Mouse (Mus musculus): Measurements from ENCODE around the gene Bcl2l1. TPM values are rescaled to one million over a fixed set of nuclear protein-coding genes. Genes with fewer than 3 reads are reported as not detected.

Gene Bcl2l1
- polyA plus RNA-seq, 2 experiments = 46.8 to 91.2 TPM

DNA sequence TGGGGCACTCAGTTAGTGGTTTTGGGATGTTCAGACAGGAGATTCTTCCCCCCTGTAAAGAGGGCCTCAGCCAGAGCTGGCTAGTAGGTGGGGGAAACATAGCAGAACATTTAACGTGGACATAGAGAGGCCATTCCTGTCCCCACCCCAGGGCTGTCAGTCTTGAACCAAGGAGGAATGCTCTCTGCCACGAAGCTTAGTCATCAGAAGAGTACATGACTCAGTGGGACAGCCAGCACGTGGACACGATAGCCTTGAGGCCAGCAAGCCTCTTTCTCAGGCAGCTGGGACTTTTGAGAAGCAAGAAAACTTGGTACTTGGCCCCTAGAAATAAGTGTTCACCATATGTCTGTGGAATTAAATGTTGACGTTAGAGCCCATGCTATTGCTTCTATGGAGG is 48.9 kb downstream of the Bcl2l1 start:
- DNase-seq (ENCODE audit: low spot score) = no peak
- Histone ChIP-seq H3K4me3 (replicated peaks; ENCODE audit: low read length) (no peak overlapping the region), H3K4me1 (ENCODE audit: control insufficient read depth, insufficient read depth, low read length) (peaks cover 4% of the 10 kb centered on the region), H3K9me3 (ENCODE audit: control insufficient read depth, low read length) (no peaks in the 10 kb centered on the region; the same call in 1 of the 2 replicates), H3K4me2 (replicated peaks; ENCODE audit: low read depth, low read length, severe bottlenecking) (no peak overlapping the region), H3K27ac (replicated peaks; ENCODE audit: low read depth, low read length) (no peak overlapping the region), H3K36me3 (ENCODE audit: control insufficient read depth, insufficient read depth, low read length) (peaks cover 32% of the 10 kb centered on the region), H3K27me3 (ENCODE audit: control insufficient read depth, insufficient read depth, low read length) (no peaks in the 10 kb centered on the region), H3K9ac (ENCODE audit: low read depth, low read length, severe bottlenecking) (no peak overlapping the region)
- WGBS = 83% methylated on average over 5 of the region's 5 CpGs
- TF ChIP-seq POLR2A (IDR thresholded peaks at IDR 0.05; ENCODE audit: borderline replicate concordance, extremely low read depth, insufficient read depth, insufficient read length) = no peak
- ATAC-seq (ENCODE audit: low FRiP score, low read depth) = no peak

DNA sequence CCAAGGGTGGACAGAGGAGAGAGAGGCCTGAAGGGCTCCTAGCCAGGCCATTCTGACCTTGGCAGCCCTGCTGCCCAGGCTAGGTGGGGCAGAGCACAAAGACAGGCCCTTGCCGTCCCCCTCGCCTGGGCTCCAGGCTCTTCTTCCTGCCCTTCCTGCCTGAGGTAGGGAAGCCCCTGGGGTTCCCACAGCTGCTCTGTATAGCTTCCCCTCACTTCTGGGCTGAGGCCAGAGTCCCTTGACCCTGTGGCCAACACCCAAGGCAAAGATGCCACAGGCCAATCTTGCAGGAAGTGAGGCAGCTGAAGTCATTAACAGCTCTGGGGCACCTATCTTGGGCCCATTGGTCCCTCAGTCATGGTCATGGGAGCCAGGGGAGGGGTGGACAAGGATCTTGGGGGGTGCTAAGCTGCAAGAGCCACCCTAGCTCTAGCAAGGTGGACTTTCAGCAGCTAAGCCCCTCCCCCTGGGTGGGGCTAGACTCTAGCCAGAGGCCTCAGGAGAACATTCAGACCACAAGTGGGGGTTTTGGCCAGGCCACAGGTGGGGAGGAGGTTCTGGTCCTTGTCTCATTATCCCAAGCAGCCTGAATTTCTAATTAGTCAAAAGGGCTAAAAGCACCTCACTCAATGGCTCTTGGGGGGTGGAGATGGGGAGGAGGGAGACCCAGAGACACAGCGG is 50.4 kb downstream of the Bcl2l1 start:
- Histone ChIP-seq H3K27ac (replicated peaks; ENCODE audit: low read depth, low read length) (no peak overlapping the region), H3K4me1 (ENCODE audit: control insufficient read depth, insufficient read depth, low read length) (peaks cover 4% of the 10 kb centered on the region), H3K36me3 (ENCODE audit: control insufficient read depth, insufficient read depth, low read length) (peaks cover 32% of the 10 kb centered on the region), H3K4me2 (replicated peaks; ENCODE audit: low read depth, low read length, severe bottlenecking) (no peak overlapping the region), H3K9ac (ENCODE audit: low read depth, low read length, severe bottlenecking) (no peak overlapping the region; the same call in 1 of the 2 replicates), H3K9me3 (ENCODE audit: control insufficient read depth, low read length) (no peaks in the 10 kb centered on the region; the same call in 1 of the 2 replicates), H3K4me3 (replicated peaks; ENCODE audit: low read length) (no peak overlapping the region), H3K27me3 (ENCODE audit: control insufficient read depth, insufficient read depth, low read length) (no peaks in the 10 kb centered on the region)
- DNase-seq (ENCODE audit: low spot score) (no peak), ATAC-seq (ENCODE audit: low FRiP score, low read depth) (no peak)
- TF ChIP-seq POLR2A (IDR thresholded peaks at IDR 0.05; ENCODE audit: borderline replicate concordance, extremely low read depth, insufficient read depth, insufficient read length) = no peak
- 80% methylated on average over 3 of the region's 3 CpGs for WGBS

DNA sequence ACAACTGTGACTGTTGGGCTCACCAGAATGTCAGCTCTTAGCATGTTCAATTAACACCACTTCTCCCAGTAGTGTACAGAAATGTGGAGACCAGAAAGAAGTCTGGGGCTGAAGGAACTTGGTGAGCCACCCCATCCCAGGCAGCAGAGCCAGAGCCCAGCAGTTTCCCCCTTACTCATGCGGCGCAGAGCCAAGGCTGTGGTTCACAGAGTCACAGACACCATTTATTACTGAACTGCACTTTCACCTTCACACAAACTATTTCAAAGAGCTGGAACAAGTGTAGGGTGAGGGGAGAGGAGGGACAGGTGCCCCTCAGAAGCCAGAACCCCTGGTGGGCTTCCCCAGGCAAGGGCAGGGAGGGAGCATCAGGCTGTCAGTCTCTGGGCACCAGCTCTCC is 51.1 kb downstream of the Bcl2l1 start:
- Histone ChIP-seq H3K27ac (replicated peaks; ENCODE audit: low read depth, low read length) (no peak overlapping the region), H3K4me3 (replicated peaks; ENCODE audit: low read length) (no peak overlapping the region), H3K9ac (ENCODE audit: low read depth, low read length, severe bottlenecking) (no peak overlapping the region; the same call in 1 of the 2 replicates), H3K4me1 (ENCODE audit: control insufficient read depth, insufficient read depth, low read length) (peaks cover 3% of the 10 kb centered on the region), H3K4me2 (replicated peaks; ENCODE audit: low read depth, low read length, severe bottlenecking) (no peak overlapping the region), H3K9me3 (ENCODE audit: control insufficient read depth, low read length) (no peaks in the 10 kb centered on the region; the same call in 1 of the 2 replicates), H3K36me3 (ENCODE audit: control insufficient read depth, insufficient read depth, low read length) (peaks cover 32% of the 10 kb centered on the region), H3K27me3 (ENCODE audit: control insufficient read depth, insufficient read depth, low read length) (no peaks in the 10 kb centered on the region)
- WGBS = 96% methylated on average over 2 of the region's 2 CpGs
- no peak for TF ChIP-seq POLR2A (IDR thresholded peaks at IDR 0.05; ENCODE audit: borderline replicate concordance, extremely low read depth, insufficient read depth, insufficient read length)
- ATAC-seq (ENCODE audit: low FRiP score, low read depth) (no peak), DNase-seq (ENCODE audit: low spot score) (no peak)

DNA sequence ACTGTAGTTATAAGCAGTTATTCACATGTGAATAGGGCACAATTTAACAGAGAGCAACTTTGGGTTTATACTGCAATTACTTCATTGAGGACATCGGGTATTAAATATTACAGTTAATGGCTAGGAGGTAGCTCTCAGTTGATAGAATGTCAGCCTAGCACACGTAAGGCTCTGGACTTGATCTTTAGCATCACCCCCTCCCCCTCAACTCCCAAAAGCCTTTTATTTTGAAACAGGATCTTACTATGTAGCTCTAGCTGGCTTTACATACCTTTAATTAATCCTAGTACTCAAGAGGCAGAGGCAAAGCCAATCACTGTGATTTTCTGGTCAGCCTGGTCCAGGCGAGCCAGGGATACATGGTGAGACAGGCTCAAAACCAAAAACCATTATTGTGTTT is 54.4 kb downstream of the Bcl2l1 start:
- H3K9ac ChIP-seq (ENCODE audit: low read depth, low read length, severe bottlenecking) = no peak overlapping the region
- H3K36me3 ChIP-seq (ENCODE audit: control insufficient read depth, insufficient read depth, low read length) = peaks cover 32% of the 10 kb centered on the region
- TF ChIP-seq POLR2A (IDR thresholded peaks at IDR 0.05; ENCODE audit: borderline replicate concordance, extremely low read depth, insufficient read depth, insufficient read length) = no peak
- H3K27me3 ChIP-seq (ENCODE audit: control insufficient read depth, insufficient read depth, low read length) = no peaks in the 10 kb centered on the region
- no peak overlapping the region for H3K27ac ChIP-seq (replicated peaks; ENCODE audit: low read depth, low read length)
- no peak overlapping the region for H3K4me3 ChIP-seq (replicated peaks; ENCODE audit: low read length)
- H3K9me3 ChIP-seq (ENCODE audit: control insufficient read depth, low read length) = no peaks in the 10 kb centered on the region
- H3K4me1 ChIP-seq (ENCODE audit: control insufficient read depth, insufficient read depth, low read length) = no peaks in the 10 kb centered on the region
- no peak overlapping the region for H3K4me2 ChIP-seq (replicated peaks; ENCODE audit: low read depth, low read length, severe bottlenecking)
- no peak for ATAC-seq (ENCODE audit: low FRiP score, low read depth)
- DNase-seq (ENCODE audit: low spot score) = no peak
- 70% methylated on average over 3 of the region's 3 CpGs for WGBS

DNA sequence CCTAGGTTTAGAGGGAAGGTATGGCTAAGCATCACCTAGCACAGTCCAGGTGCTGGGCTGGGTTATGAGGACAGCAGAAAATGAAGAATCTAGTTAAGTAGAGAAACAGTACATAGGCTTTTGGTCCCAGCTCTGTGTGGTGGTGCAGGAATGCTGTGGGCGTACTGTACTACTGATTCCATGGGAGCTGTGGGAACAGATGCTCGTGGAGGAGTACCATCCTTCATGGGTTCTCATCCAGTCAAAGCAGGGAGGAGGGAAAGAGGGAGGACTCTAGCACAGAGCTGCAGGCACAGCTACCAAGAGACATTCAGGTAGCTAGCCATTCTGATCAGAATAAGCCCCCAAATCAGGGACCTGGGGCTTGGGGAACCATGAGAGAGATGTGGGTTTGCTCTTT is 55.1 kb downstream of the Bcl2l1 start:
- DNase-seq (ENCODE audit: low spot score) (no peak), ATAC-seq (ENCODE audit: low FRiP score, low read depth) (no peak)
- Histone ChIP-seq H3K27ac (replicated peaks; ENCODE audit: low read depth, low read length) (no peak overlapping the region), H3K4me1 (ENCODE audit: control insufficient read depth, insufficient read depth, low read length) (no peaks in the 10 kb centered on the region), H3K4me2 (replicated peaks; ENCODE audit: low read depth, low read length, severe bottlenecking) (no peak overlapping the region), H3K4me3 (replicated peaks; ENCODE audit: low read length) (no peak overlapping the region), H3K9ac (ENCODE audit: low read depth, low read length, severe bottlenecking) (no peak overlapping the region), H3K36me3 (ENCODE audit: control insufficient read depth, insufficient read depth, low read length) (peaks cover 25% of the 10 kb centered on the region), H3K27me3 (ENCODE audit: control insufficient read depth, insufficient read depth, low read length) (no peaks in the 10 kb centered on the region), H3K9me3 (ENCODE audit: control insufficient read depth, low read length) (no peaks in the 10 kb centered on the region)
- 88% methylated on average over 2 of the region's 2 CpGs for WGBS
- TF ChIP-seq POLR2A (IDR thresholded peaks at IDR 0.05; ENCODE audit: borderline replicate concordance, extremely low read depth, insufficient read depth, insufficient read length) = no peak

All from limb, embryonic 14.5 days (tissue).